Mouse (Mus musculus) limb, embryonic 15.5 days (tissue): ENCODE measurements around the gene Mgll. TPM values are rescaled to one million over a fixed set of nuclear protein-coding genes. Genes with fewer than 3 reads are reported as not detected.

Experiments used
- ATAC-seq: fragments of 200-750 bp; cut with Nextera tagmentation; 2 replicates; pipeline ENCODE4 v1.8.0; 2017; ENCODE audit warnings: low read depth, moderate TSS enrichment; ENCODE audit not compliant: insufficient number of reproducible peaks, low FRiP score, low TSS enrichment
- H3K27ac ChIP-seq: fragments of 300-500 bp; sonication (generic); 2 replicates; pipeline ENCODE4 v1.5.1; 2015; ENCODE audit warnings: moderate library complexity, mild to moderate bottlenecking, inconsistent platforms
- H3K27me3 ChIP-seq: fragments of 300-500 bp; sonication (generic); 2 replicates; pipeline ENCODE4 v1.6.1; 2015; ENCODE audit warnings: inconsistent platforms
- H3K36me3 ChIP-seq: fragments of 300-500 bp; sonication (generic); 2 replicates; pipeline ENCODE4 v1.6.1; 2015; ENCODE audit warnings: inconsistent platforms
- H3K4me1 ChIP-seq: fragments of 300-500 bp; sonication (generic); 2 replicates; pipeline ENCODE4 v1.6.1; 2015; ENCODE audit warnings: inconsistent platforms
- H3K4me2 ChIP-seq: fragments of 300-500 bp; sonication (generic); 2 replicates; pipeline ENCODE4 v1.6.1; 2015; ENCODE audit warnings: mild to moderate bottlenecking, inconsistent platforms
- H3K4me3 ChIP-seq: fragments of 300-500 bp; sonication (generic); 2 replicates; pipeline ENCODE4 v1.5.1; 2015; ENCODE audit warnings: mild to moderate bottlenecking, inconsistent platforms
- H3K9ac ChIP-seq: fragments of 300-500 bp; sonication (generic); 2 replicates; pipeline ENCODE4 v1.6.1; 2015; ENCODE audit warnings: inconsistent platforms
- H3K9me3 ChIP-seq: fragments of 300-500 bp; sonication (generic); 2 replicates; pipeline ENCODE4 v1.6.1; 2016; ENCODE audit warnings: inconsistent platforms
- WGBS: fragments of 180-500 bp; shearing (Covaris S2); methylation state at CpG from one replicate; pipeline ENCODE4 v1.1.7; 2015; 5-methylcytosine and 5-hydroxymethylcytosine counted together
- polyA plus RNA-seq: library from polyadenylated mRNA; unstranded; fragments of >200 nt; fragmentation: Nextera tagmentation; extraction: Ambion mirVana; gene quantifications from 2 replicates; pipeline ENCODE4 v1.2.1, GENCODE M21; 2015

The Mgll gene
- polyA plus RNA-seq, 1 experiment from 2014 or later, result 21.9 TPM

GRCm38 (mm10) chr6:88767740-88768139, 43.5 kb downstream of the Mgll start:
- Histone ChIP-seq H3K9ac (no peak overlapping the region), H3K27ac (no peak overlapping the region), H3K9me3 (no peaks in the 10 kb centered on the region), H3K4me1 (peaks cover 15% of the 10 kb centered on the region), H3K36me3 (no peaks in the 10 kb centered on the region), H3K4me3 (no peak overlapping the region), H3K4me2 (no peak overlapping the region), H3K27me3 (no peaks in the 10 kb centered on the region)
- WGBS, result 62% methylated on average over 4 of the region's 4 CpGs
- ATAC-seq, result no peak

GRCm38 (mm10) chr6:88769723-88770122, 45.5 kb downstream of the Mgll start:
- 79% methylated on average over 6 of the region's 6 CpGs for whole genome bisulfite sequencing

GRCm38 (mm10) chr6:88770300-88770904, 46.2 kb downstream of the Mgll start:
- WGBS, result 65% methylated on average over 17 of the region's 17 CpGs
- Histone ChIP-seq H3K27me3 (no peaks in the 10 kb centered on the region), H3K9ac (no peak overlapping the region), H3K4me3 (no peak overlapping the region), H3K4me1 (peaks cover 29% of the 10 kb centered on the region), H3K4me2 (no peak overlapping the region), H3K9me3 (no peaks in the 10 kb centered on the region), H3K36me3 (no peaks in the 10 kb centered on the region), H3K27ac (no peak overlapping the region)
- no peak for ATAC-seq

More at GRCm38 (mm10) chr6:88769723-88770122, 45.5 kb downstream of the Mgll start:
- Histone ChIP-seq H3K27me3 (no peaks in the 10 kb centered on the region), H3K36me3 (no peaks in the 10 kb centered on the region), H3K27ac (no peak overlapping the region), H3K4me1 (peaks cover 23% of the 10 kb centered on the region), H3K4me2 (no peak overlapping the region), H3K4me3 (no peak overlapping the region), H3K9ac (no peak overlapping the region), H3K9me3 (no peaks in the 10 kb centered on the region)
- no peak; the same call in 1 of the 2 replicates for ATAC-seq

DNA sequence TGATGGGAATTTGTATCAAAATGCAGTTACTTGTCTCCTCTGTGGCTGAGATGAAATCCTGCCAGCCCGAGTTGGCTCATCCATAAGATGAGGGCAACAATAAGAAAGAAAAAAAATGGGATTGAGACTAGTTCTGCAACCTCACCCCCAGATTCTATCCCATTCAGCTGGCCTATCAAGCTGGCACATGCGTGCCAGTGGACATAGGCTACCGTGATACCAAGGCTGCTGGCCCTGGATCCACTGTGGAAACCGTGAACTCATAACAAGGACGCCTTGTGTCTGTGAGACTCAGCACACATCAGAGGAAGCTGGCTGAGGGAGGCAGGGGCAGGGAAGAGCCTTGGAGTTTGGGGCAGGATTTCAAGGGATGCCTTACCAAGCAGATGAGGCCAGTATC, 46.8 kb downstream of the Mgll start:
- no peak for ATAC-seq
- 81% methylated on average over 5 of the region's 5 CpGs for WGBS
- Histone ChIP-seq H3K4me1 (peaks cover 32% of the 10 kb centered on the region), H3K9ac (no peak overlapping the region), H3K4me3 (no peak overlapping the region), H3K9me3 (no peaks in the 10 kb centered on the region), H3K4me2 (no peak overlapping the region), H3K36me3 (no peaks in the 10 kb centered on the region), H3K27ac (no peak overlapping the region), H3K27me3 (no peaks in the 10 kb centered on the region)

DNA sequence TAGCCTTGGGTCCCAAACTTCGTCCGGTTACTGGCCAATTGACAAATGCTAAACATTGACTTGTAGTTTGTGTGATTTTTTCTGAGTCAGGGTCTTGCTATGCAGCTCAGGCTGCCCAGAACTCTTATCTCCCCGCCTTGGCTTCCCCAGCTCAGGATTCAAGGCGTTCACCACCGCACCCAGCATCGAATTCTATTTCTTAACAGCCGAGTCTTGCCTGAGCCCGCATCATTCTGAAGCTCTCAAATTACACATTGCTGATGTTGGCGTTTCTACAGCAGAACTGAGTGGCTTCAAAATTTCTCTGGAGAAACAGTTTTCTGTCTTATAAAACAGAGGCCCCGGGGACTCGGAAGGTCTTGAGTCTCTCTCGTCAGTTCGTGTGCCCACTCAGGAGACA, 47.8 kb downstream of the Mgll start:
- Histone ChIP-seq H3K27me3 (no peaks in the 10 kb centered on the region), H3K4me1 (peaks cover 43% of the 10 kb centered on the region), H3K4me3 (no peak overlapping the region), H3K9me3 (no peaks in the 10 kb centered on the region), H3K27ac (no peak overlapping the region), H3K9ac (no peak overlapping the region), H3K36me3 (no peaks in the 10 kb centered on the region), H3K4me2 (no peak overlapping the region)
- no peak for ATAC-seq
- whole genome bisulfite sequencing, result 44% methylated on average over 13 of the region's 13 CpGs

- 46% methylated on average over 9 of the region's 9 CpGs for WGBS
- no peaks in the 10 kb centered on the region for H3K36me3 ChIP-seq
- peak overlapping the region; percentile 38; the same call in 1 of the 2 replicates for H3K27ac ChIP-seq
- no peaks in the 10 kb centered on the region for H3K9me3 ChIP-seq
- H3K4me1 ChIP-seq, result peaks cover 58% of the 10 kb centered on the region
- H3K4me2 ChIP-seq, result no peak overlapping the region
- no peak overlapping the region for H3K4me3 ChIP-seq
- no peak overlapping the region for H3K9ac ChIP-seq
- ATAC-seq, result no peak
- no peaks in the 10 kb centered on the region for H3K27me3 ChIP-seq
Observed at GRCm38 (mm10) chr6:88774055-88774454, 49.8 kb downstream of the Mgll start.

- 0 out of 2 replicates have a peak overlapping the region, but pooled peaks have one; percentile 27 for H3K27ac ChIP-seq
- H3K36me3 ChIP-seq, result no peaks in the 10 kb centered on the region
- H3K9me3 ChIP-seq, result no peaks in the 10 kb centered on the region
- H3K9ac ChIP-seq, result no peak overlapping the region
- peaks cover 58% of the 10 kb centered on the region for H3K4me1 ChIP-seq
- WGBS, result 46% methylated on average over 13 of the region's 14 CpGs
- no peaks in the 10 kb centered on the region for H3K27me3 ChIP-seq
- no peak overlapping the region for H3K4me2 ChIP-seq
- no peak for ATAC-seq
- H3K4me3 ChIP-seq, result no peak overlapping the region
Observed at GRCm38 (mm10) chr6:88775267-88775666, 51.1 kb downstream of the Mgll start.

DNA sequence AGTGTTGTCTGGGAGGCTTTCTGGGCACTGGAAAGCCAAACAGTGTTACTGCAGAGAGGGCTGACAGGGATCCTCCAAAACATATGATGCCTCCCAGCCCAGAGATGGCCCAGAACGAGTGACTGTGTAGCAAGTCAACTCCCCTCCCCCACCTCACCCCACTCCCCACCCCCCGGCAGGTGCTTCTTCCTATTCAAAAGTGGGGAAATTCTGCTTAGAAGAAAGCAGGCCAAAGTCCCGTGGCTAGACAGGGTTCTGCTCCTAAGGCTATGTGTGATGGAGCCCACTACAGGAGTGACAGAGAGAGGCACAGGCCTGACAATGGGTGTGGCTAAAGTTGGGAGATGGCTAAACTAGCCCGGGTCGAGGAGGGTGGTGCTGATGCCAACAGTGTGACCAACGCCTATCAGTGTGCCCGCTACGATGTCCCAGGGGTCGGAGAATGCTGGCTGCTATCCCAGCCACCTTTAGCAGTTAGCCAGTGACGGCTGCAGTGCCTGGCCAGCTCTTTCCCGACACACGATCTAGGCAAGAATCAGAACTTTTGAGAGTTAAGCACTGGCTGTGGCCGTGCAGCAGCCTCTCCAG, 52.2 kb downstream of the Mgll start:
- Histone ChIP-seq H3K9ac (no peak overlapping the region), H3K9me3 (no peaks in the 10 kb centered on the region), H3K4me3 (no peak overlapping the region), H3K27me3 (no peaks in the 10 kb centered on the region), H3K36me3 (no peaks in the 10 kb centered on the region), H3K27ac (no peak overlapping the region), H3K4me1 (peaks cover 58% of the 10 kb centered on the region), H3K4me2 (no peak overlapping the region)
- ATAC-seq, result no peak
- 53% methylated on average over 13 of the region's 13 CpGs for WGBS

DNA sequence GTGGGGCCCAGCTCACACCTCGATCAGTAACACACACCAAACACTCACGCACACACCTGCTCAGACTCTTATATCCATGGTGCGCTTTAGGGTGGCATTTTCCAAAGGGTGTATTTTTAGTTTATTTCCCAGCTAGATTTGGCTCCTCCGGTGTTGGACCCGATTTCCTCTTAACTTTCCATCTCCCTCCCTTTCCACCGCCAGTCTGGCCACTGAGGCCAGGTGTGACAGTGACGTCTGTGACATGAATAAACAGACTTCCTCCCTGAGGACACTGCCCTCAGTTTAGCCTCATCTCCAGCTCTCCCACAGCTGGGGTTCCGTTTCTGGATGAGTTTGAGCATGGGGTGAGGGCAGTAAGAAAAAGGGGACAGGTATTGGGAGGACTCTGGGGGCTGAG, 52.8 kb downstream of the Mgll start:
- Histone ChIP-seq H3K4me2 (no peak overlapping the region), H3K4me1 (peaks cover 61% of the 10 kb centered on the region), H3K36me3 (no peaks in the 10 kb centered on the region), H3K9ac (no peak overlapping the region), H3K27ac (no peak overlapping the region), H3K9me3 (no peaks in the 10 kb centered on the region), H3K27me3 (no peaks in the 10 kb centered on the region), H3K4me3 (no peak overlapping the region)
- no peak for ATAC-seq
- WGBS, result 58% methylated on average over 8 of the region's 8 CpGs

- Histone ChIP-seq H3K4me1 (peaks cover 53% of the 10 kb centered on the region), H3K4me2 (no peak overlapping the region), H3K27me3 (no peaks in the 10 kb centered on the region), H3K27ac (no peak overlapping the region), H3K4me3 (no peak overlapping the region), H3K9ac (no peak overlapping the region), H3K36me3 (no peaks in the 10 kb centered on the region), H3K9me3 (no peaks in the 10 kb centered on the region)
- ATAC-seq, result no peak
- 51% methylated on average over 8 of the region's 8 CpGs for WGBS
Observed at GRCm38 (mm10) chr6:88778047-88778688, 54.0 kb downstream of the Mgll start.

GRCm38 (mm10) chr6:88779755-88780154, 55.5 kb downstream of the Mgll start:
- 62% methylated on average over 5 of the region's 5 CpGs for WGBS

DNA sequence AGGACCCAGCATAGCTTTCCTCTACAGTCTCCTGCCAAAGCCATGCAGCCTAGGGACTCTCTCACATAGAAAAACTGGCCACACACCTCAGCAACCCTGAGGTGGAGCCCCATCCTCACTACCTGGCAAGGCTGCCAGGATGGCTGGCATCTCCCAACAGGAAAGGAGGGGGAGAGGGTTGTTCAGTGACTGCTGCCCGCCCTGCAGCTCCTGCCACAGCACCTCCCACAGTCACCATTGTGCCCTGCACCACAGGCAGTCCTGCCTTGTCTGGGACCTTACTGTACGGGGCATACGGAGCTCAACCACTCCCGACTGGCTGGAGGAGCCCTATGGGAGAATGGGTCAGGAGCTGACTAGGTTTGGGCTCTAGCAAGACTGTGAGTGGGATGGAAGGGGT, 57.7 kb downstream of the Mgll start:
- no peak for ATAC-seq
- Histone ChIP-seq H3K4me1 (peaks cover 50% of the 10 kb centered on the region), H3K9ac (no peak overlapping the region), H3K36me3 (no peaks in the 10 kb centered on the region), H3K27me3 (no peaks in the 10 kb centered on the region), H3K27ac (no peak overlapping the region), H3K9me3 (no peaks in the 10 kb centered on the region), H3K4me2 (no peak overlapping the region), H3K4me3 (no peak overlapping the region)
- 56% methylated on average over 4 of the region's 4 CpGs for WGBS

More at GRCm38 (mm10) chr6:88779755-88780154, 55.5 kb downstream of the Mgll start:
- Histone ChIP-seq H3K4me2 (no peak overlapping the region), H3K27ac (no peak overlapping the region), H3K27me3 (no peaks in the 10 kb centered on the region), H3K9me3 (no peaks in the 10 kb centered on the region), H3K4me3 (no peak overlapping the region), H3K9ac (no peak overlapping the region), H3K4me1 (peaks cover 49% of the 10 kb centered on the region), H3K36me3 (no peaks in the 10 kb centered on the region)
- ATAC-seq, result no peak
